Mouse (Mus musculus) layer of hippocampus, adult 9-11 months (tissue): ENCODE measurements around the gene Tbata.

Experiments used
- DNase-seq: peaks from one replicate; pipeline ENCODE4 v3.0.0; 2022

Tbata gene

GRCm38 (mm10) chr10:61211743-61212142 is 40.0 kb downstream of the Tbata start:
- DNase-seq, result peak; percentile 17

- no peak for DNase-seq
Observed at GRCm38 (mm10) chr10:61212817-61213216, 41.1 kb downstream of the Tbata start.

GRCm38 (mm10) chr10:61215658-61216057 is 43.9 kb downstream of the Tbata start:
- no peak for DNase-seq

DNA sequence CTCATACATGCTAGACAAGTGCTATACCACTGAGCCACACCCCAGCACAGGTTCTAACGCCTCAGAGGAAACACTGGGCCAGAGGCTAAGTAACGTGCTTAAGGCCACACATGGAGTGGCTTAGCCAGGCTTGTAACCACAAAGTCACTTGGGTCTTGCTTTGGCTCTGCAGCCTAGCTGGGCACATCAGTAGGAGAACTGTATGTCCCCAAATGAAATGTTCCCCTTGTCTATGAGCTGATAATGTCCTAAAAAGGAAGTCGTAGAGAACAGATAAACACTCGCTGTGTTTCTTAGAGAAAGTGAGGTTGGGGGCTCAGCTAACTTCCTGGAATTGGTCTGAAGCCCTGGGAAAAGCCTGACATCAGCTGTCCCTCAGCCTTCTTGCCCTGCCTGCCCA is 44.4 kb downstream of the Tbata start:
- no peak for DNase-seq

DNA sequence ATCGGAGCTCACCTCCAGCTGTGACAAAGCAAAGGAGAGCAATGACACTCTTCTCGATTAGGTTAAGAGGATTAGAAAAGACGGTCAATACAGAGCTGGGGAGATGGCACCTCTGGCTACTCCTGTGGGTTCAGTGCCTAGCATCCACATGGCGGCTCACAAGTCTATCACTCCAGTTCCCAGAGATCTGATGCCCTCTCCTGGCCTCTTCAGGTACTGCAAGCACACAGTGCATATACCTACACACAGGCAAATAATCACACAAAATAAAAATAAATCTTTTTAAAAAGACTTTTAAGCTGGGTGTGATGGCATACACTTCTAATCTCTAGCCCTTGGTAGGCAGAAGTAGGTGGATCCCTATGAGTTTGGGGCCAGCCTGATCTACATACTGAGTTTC is 47.6 kb downstream of the Tbata start:
- no peak for DNase-seq

DNA sequence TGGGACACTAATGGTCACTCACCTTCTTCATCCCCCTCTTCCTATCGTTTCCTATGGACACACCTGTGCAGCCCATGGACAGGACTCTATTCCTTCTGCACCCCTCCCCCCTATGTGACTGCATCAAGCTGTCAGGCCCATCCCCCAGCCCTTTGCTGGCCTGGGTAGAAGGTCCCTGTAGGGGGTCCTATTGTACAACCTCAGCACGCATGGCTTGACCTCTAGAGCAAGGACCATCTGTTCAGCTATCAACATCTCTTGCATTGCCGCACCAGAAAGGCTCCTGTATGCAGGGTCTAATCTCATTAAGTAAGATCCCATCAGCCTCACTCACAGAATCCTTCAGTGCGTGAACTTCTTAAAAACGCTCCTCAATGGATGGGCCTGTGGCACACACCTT is 53.9 kb downstream of the Tbata start:
- no peak for DNase-seq

GRCm38 (mm10) chr10:61226784-61227396 is 55.1 kb downstream of the Tbata start:
- DNase-seq, result no peak

GRCm38 (mm10) chr10:61231756-61232155 is 60.0 kb downstream of the Tbata start:
- DNase-seq, result no peak

DNA sequence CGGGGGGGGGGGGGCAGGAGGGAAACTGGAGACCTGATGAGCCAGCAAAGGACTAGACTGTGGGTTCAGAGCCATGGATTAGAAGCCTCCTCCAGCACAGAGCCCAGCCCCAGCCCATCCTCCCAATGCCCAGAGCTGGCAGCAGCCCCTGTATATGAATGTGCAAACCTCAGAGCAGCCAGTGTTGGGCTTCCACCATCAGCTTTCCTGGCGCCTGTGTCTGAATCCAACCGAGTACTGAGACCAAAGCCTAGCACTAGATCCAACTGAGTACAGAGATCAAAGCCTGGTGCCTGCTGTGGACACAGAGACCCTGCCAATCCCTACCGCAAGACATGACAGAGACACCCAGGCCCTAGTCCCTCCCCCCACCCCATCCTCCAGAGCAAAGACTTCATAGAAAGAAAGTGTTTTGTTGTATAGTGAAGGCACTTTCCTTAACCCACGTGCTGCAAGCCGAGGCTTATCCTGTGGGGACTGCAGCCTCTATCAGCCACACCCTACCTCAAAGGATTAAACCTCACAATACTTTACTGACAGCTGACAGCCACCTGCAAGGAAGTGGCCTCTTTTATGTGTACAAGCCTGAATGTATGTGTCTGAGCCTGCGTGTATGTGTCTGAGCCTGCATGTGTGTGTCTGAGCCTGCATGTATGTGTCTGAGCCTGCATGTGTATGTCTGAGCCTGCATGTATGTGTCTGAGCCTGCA is 61.3 kb downstream of the Tbata start:
- no peak for DNase-seq

GRCm38 (mm10) chr10:61234319-61234718 is 62.6 kb downstream of the Tbata start:
- DNase-seq, result no peak

GRCm38 (mm10) chr10:61235677-61236267 is 64.0 kb downstream of the Tbata start:
- DNase-seq, result no peak

GRCm38 (mm10) chr10:61236683-61237390 is 65.1 kb downstream of the Tbata start:
- no peak for DNase-seq

- no peak for DNase-seq
Observed at GRCm38 (mm10) chr10:61237391-61237785, 65.6 kb downstream of the Tbata start.
